Mouse (Mus musculus) thymus, adult 2 months (tissue): Measurements from ENCODE around the gene Acap1. TPM values are rescaled to one million over a fixed set of nuclear protein-coding genes. Genes with fewer than 3 reads are reported as not detected.

Experiments used
- DNase-seq: peaks from one replicate; pipeline ENCODE4 v3.0.0; 2021
- H3K27ac ChIP-seq: fragments of 200-500 bp; 2 replicates; pipeline ENCODE4 v1.5.1; 2012; ENCODE audit warnings: low read length, control low read depth; ENCODE audit not compliant: control insufficient read depth, insufficient read depth
- H3K27me3 ChIP-seq: fragments of 200-500 bp; 2 replicates; pipeline ENCODE4 v1.6.1; 2012; ENCODE audit warnings: mild to moderate bottlenecking, low read length, moderate library complexity, mixed read lengths; ENCODE audit not compliant: control insufficient read depth, insufficient read depth
- H3K36me3 ChIP-seq: fragments of 200-500 bp; 2 replicates; pipeline ENCODE4 v1.6.1; 2012; ENCODE audit warnings: mild to moderate bottlenecking, low read length, moderate library complexity; ENCODE audit not compliant: control insufficient read depth, insufficient read depth
- H3K4me1 ChIP-seq: fragments of 200-500 bp; replicated peaks from 2 replicates; pipeline ENCODE4 v1.6.1; 2012; ENCODE audit warnings: low read length; ENCODE audit not compliant: control insufficient read depth, insufficient read depth
- H3K4me3 ChIP-seq: fragments of 200-500 bp; 2 replicates; pipeline ENCODE4 v1.5.1; 2012; ENCODE audit warnings: mild to moderate bottlenecking, low read length, control low read depth, moderate library complexity; ENCODE audit not compliant: control insufficient read depth, insufficient read depth
- CTCF ChIP-seq: fragments of 200-500 bp; IDR thresholded peaks from 2 replicates; pipeline ENCODE4 v1.5.1; 2012; ENCODE audit warnings: mild to moderate bottlenecking, control low read depth, low read length, moderate library complexity, borderline replicate concordance; ENCODE audit not compliant: control insufficient read depth, poor library complexity, insufficient read depth; ENCODE audit errors: extremely low read depth
- POLR2A ChIP-seq: fragments of 200-500 bp; IDR thresholded peaks from 2 replicates; pipeline ENCODE4 v1.6.1; 2012; ENCODE audit warnings: mild to moderate bottlenecking, low read length, control low read depth, moderate library complexity; ENCODE audit not compliant: control insufficient read depth, poor library complexity, insufficient read depth; ENCODE audit errors: extremely low read depth
- WGBS: fragments of 180-500 bp; shearing (Covaris S2); methylation state at CpG from one replicate; pipeline ENCODE4 v1.1.7; 2018; 5-methylcytosine and 5-hydroxymethylcytosine counted together
- polyA plus RNA-seq: library from polyadenylated mRNA; depleted of rRNA; stranded (reverse); fragments of >200 nt; gene quantifications from 2 replicates; pipeline ENCODE4 v1.2.3, GENCODE M21; 2012; rRNA removed

The Acap1 gene
- polyA plus RNA-seq, 1 experiment: 462 TPM

DNA sequence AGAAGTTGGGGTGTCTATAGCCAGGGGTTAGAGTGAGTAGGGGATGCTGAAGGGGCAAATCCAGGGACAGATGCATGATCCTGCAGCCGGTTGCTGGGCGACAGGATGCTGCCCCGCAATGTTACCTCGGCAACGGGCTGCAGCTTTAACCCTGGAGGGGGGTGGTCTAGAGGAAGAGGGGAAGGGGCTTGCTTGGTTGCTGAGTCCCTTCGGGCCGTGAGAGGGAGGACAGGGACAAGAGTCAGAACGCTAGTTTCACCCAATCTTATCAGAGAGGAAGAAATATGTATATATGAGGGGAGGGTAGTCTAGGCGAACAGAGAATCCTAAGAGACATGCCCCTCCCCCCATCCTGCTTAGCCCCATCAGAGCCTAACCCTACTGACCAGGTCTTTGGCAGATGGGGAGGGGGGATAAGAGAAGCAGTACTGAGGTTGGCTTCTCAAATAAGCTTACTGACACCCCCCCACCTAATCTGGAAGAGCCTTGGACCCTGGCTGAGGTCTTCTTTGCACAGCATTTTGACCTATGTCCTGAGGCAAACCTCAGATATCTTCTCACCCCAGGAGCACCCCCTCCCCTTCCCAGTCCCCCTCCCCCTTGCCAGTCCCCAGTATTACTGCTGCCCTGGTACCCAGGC is 59.9 kb downstream of the Acap1 start:
- Histone ChIP-seq H3K27ac (no peak overlapping the region), H3K36me3 (no peaks in the 10 kb centered on the region), H3K4me3 (no peak overlapping the region), H3K27me3 (no peaks in the 10 kb centered on the region), H3K4me1 (peaks cover 28% of the 10 kb centered on the region)
- WGBS: 88% methylated on average over 9 of the region's 9 CpGs
- TF ChIP-seq POLR2A: no peak
- no peak for TF ChIP-seq CTCF
- DNase-seq: no peak

DNA sequence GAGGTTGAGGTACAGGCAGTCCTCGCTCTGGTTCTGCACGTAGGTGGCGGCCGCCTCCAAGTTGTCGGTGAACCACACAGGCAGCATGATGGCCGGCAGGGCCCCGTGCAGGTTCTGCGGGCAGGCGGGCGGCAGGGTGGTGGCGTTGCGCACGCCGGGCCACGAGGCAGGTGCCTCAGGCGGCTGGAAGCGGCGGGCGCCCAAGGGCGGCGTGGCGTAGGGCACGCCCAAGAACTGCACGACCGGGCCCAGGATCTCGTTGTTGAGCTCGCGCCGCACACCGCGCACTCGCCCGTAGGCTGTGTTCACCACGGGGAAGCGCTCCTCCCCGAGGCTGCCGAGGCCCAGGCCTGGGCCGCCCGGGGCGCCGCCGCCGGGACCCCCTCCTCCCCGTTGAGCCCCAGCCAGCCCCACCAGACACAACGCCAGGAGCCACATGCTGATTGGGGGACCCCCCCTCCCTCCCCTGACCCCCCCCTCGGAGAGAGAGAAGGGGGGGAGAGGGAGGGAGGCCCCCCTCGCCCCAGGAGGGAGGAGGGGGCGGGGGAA is 61.3 kb downstream of the Acap1 start:
- H3K27me3 ChIP-seq: no peaks in the 10 kb centered on the region
- 0 out of 2 replicates have a peak, but pooled peaks have one; percentile 23 for TF ChIP-seq POLR2A
- TF ChIP-seq CTCF: no peak
- 4% methylated on average over 46 of the region's 48 CpGs for WGBS
- H3K36me3 ChIP-seq: no peaks in the 10 kb centered on the region
- DNase-seq: peak; percentile 60
- H3K4me3 ChIP-seq: peak overlapping the region; percentile 40
- H3K4me1 ChIP-seq: peaks cover 26% of the 10 kb centered on the region
- H3K27ac ChIP-seq: no peak overlapping the region

DNA sequence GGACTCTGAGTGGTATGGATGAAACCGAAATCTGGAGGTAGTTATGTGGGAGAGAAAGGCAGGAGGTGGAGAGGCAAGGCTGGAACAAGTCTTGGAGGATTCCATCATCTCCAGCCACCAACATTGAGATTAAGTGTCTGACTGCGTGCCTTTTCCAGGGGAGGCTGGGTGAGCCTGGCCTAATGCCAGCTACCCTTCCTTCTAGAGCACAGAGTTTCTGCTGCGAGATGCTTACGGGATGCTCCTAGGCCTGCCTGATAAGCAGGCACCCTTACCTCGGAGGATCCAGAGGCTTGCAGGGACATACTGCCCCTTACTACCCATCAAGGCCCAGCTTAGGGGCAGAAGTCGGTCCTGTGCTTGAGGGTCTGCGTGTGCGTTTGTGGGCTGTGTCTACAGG is 61.8 kb downstream of the Acap1 start:
- H3K27ac ChIP-seq: no peak overlapping the region
- H3K4me1 ChIP-seq: peaks cover 22% of the 10 kb centered on the region
- 43% methylated on average over 8 of the region's 8 CpGs for WGBS
- H3K4me3 ChIP-seq: peak overlapping the region; percentile 40
- TF ChIP-seq POLR2A: no peak
- TF ChIP-seq CTCF: no peak
- no peaks in the 10 kb centered on the region for H3K36me3 ChIP-seq
- no peak for DNase-seq
- no peaks in the 10 kb centered on the region for H3K27me3 ChIP-seq

Other genes starting within 250 kb of the Acap1 start
- 0.24 and 0.52 TPM in 2 replicates for gene Sox15, start 240.2 kb downstream of the Acap1 start, polyA plus RNA-seq
- 174 and 178 TPM in 2 replicates for gene Mpdu1, start 232.9 kb downstream of the Acap1 start, polyA plus RNA-seq
- gene Cd68, start 229.4 kb downstream of the Acap1 start, polyA plus RNA-seq: 101 and 117 TPM in 2 replicates
- gene Eif4a1, start 223.1 kb downstream of the Acap1 start, polyA plus RNA-seq: 669 and 722 TPM in 2 replicates
- 83.3 and 89.1 TPM in 2 replicates for gene Senp3, start 213.5 kb downstream of the Acap1 start, polyA plus RNA-seq
- 2.2 and 3.0 TPM in 2 replicates for gene Tnfsf13, start 209.8 kb downstream of the Acap1 start, polyA plus RNA-seq
- 12.2 and 16.3 TPM in 2 replicates for gene Tnfsf12, start 199.7 kb downstream of the Acap1 start, polyA plus RNA-seq
- 2.7 and 3.4 TPM in 2 replicates for gene Tnfsfm13, start 199.4 kb downstream of the Acap1 start, polyA plus RNA-seq
- gene Polr2a, start 136.9 kb downstream of the Acap1 start, polyA plus RNA-seq: 113 and 125 TPM in 2 replicates
- gene Slc35g3, start 133.6 kb downstream of the Acap1 start, polyA plus RNA-seq: 0.08 and 0.29 TPM in 2 replicates
- 32.2 and 35.6 TPM in 2 replicates for gene Zbtb4, start 129.6 kb downstream of the Acap1 start, polyA plus RNA-seq
- gene Chrnb1, start 99.6 kb downstream of the Acap1 start, polyA plus RNA-seq: 12.9 and 15.7 TPM in 2 replicates
- gene Fgf11, start 93.7 kb downstream of the Acap1 start, polyA plus RNA-seq: 1.7 and 2.4 TPM in 2 replicates
- gene Tmem102, start 89.9 kb downstream of the Acap1 start, polyA plus RNA-seq: 4.7 and 5.1 TPM in 2 replicates
- 0.05 TPM in 1 of 2 replicates, not detected in the other for gene Gm39566, start 80.2 kb downstream of the Acap1 start, polyA plus RNA-seq
- 0.22 TPM in 1 of 2 replicates, not detected in the other for gene Spem2, start 77.1 kb downstream of the Acap1 start, polyA plus RNA-seq
- 0.20 and 0.61 TPM in 2 replicates for gene Spem1, start 73.4 kb downstream of the Acap1 start, polyA plus RNA-seq
- gene Nlgn2, start 57.8 kb downstream of the Acap1 start, polyA plus RNA-seq: 14.4 and 15.3 TPM in 2 replicates
- gene Tmem256, start 57.0 kb downstream of the Acap1 start, polyA plus RNA-seq: 160 and 224 TPM in 2 replicates
- gene Plscr3, start 49.2 kb downstream of the Acap1 start, polyA plus RNA-seq: 132 and 142 TPM in 2 replicates
- 2.6 and 3.1 TPM in 2 replicates for gene Tnk1, start 36.8 kb downstream of the Acap1 start, polyA plus RNA-seq
- gene Tmem95, start 17.5 kb downstream of the Acap1 start, polyA plus RNA-seq: not detected in 2 replicates
- 6.2 and 8.0 TPM in 2 replicates for gene Kctd11, start 14.1 kb downstream of the Acap1 start, polyA plus RNA-seq
- 7.1 and 10.2 TPM in 2 replicates for gene 2810408A11Rik, start 5.4 kb upstream of the Acap1 start, polyA plus RNA-seq
- gene Neurl4, start 5.5 kb upstream of the Acap1 start, polyA plus RNA-seq: 85.3 and 90.7 TPM in 2 replicates
- gene Gps2, start 18.3 kb upstream of the Acap1 start, polyA plus RNA-seq: 236 and 272 TPM in 2 replicates
- gene Eif5a, start 26.4 kb upstream of the Acap1 start, polyA plus RNA-seq: 618 and 719 TPM in 2 replicates
- gene Ybx2, start 40.3 kb upstream of the Acap1 start, polyA plus RNA-seq: 20.0 and 49.6 TPM in 2 replicates
- gene Slc2a4, start 52.6 kb upstream of the Acap1 start, polyA plus RNA-seq: 36.3 and 58.9 TPM in 2 replicates
- 6.0 and 6.5 TPM in 2 replicates for gene Cldn7, start 69.2 kb upstream of the Acap1 start, polyA plus RNA-seq
- 133 and 148 TPM in 2 replicates for gene Ctdnep1, start 85.6 kb upstream of the Acap1 start, polyA plus RNA-seq
- 69.4 and 75.3 TPM in 2 replicates for gene Elp5, start 87.0 kb upstream of the Acap1 start, polyA plus RNA-seq
- 270 and 395 TPM in 2 replicates for gene Gabarap, start 95.6 kb upstream of the Acap1 start, polyA plus RNA-seq
- gene Phf23, start 100.2 kb upstream of the Acap1 start, polyA plus RNA-seq: 36.5 and 43.4 TPM in 2 replicates
- 52.4 and 55.7 TPM in 2 replicates for gene Dvl2, start 105.1 kb upstream of the Acap1 start, polyA plus RNA-seq
- gene Acadvl, start 119.9 kb upstream of the Acap1 start, polyA plus RNA-seq: 88.5 and 110 TPM in 2 replicates
- gene Dlg4, start 121.4 kb upstream of the Acap1 start, polyA plus RNA-seq: 71.7 and 72.1 TPM in 2 replicates
- gene Asgr1, start 158.5 kb upstream of the Acap1 start, polyA plus RNA-seq: 1.3 TPM in 1 of 2 replicates, not detected in the other
- gene Asgr2, start 197.1 kb upstream of the Acap1 start, polyA plus RNA-seq: 0.65 and 1.2 TPM in 2 replicates
- 6.4 and 6.8 TPM in 2 replicates for gene Mgl2, start 234.8 kb upstream of the Acap1 start, polyA plus RNA-seq